Mouse (Mus musculus) gonadal fat pad, adult 2 months (tissue): ENCODE measurements around the gene Tbx4. TPM values are rescaled to one million over a fixed set of nuclear protein-coding genes. Genes with fewer than 3 reads are reported as not detected.

Source experiments
- DNase-seq: peaks from one replicate; pipeline ENCODE4 v3.0.0-alpha.2; 2012; ENCODE audit warnings: low read depth
- polyA plus RNA-seq: library from polyadenylated mRNA; depleted of rRNA; stranded (reverse); fragments of >200 nt; gene quantifications from 2 replicates; pipeline ENCODE4 v1.2.3, GENCODE M21; 2012

The Tbx4 gene
- polyA plus RNA-seq, 1 experiment, result 0.16 TPM

- no peak for DNase-seq
These were observed 14.1 kb downstream of the Tbx4 start for GRCm38 (mm10) chr11:85900291-85900690.

GRCm38 (mm10) chr11:85909514-85909913 lies 23.3 kb downstream of the Tbx4 start:
- no peak for DNase-seq

DNA sequence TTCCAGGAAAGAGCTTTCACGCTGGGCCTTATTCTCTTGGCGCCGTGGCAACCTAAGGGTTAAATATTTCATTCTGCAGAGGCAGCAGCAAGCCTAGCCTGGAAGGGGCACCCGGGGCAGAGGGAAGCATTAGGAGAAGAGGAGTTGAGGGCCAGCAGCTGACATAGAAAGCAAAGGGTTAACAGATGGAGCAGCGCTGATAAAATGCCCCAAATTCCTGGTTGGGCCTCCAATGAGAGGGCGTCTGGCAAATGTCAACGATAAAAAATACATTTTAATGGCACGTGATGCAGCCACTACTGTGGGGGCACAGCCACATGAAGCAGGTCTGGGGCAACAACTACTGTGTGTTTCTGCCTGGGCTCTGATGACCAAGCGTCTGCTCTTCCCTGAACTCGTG lies 23.9 kb downstream of the Tbx4 start:
- DNase-seq, result no peak

DNA sequence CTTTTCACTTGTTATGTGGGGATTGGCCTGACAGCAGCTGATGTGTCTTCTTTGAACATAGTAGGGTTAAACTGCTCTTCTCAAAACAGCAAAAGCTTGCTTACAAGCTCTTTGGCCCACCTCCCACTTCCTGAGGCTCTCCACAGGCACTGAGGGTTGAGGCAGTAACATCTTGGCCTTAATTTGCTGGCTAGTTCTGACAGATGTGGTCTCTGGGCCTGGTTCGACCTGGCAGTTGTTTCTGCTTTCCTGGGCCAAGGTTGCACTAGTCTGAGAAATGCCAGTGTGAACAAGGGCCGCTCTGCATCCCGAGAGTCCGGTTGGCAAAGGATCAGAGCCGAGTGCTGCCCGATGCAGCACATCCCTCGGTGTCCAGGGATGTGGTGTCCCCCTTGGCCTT lies 27.3 kb downstream of the Tbx4 start:
- DNase-seq, result no peak

GRCm38 (mm10) chr11:85917091-85917992 lies 31.1 kb downstream of the Tbx4 start:
- no peak for DNase-seq

DNA sequence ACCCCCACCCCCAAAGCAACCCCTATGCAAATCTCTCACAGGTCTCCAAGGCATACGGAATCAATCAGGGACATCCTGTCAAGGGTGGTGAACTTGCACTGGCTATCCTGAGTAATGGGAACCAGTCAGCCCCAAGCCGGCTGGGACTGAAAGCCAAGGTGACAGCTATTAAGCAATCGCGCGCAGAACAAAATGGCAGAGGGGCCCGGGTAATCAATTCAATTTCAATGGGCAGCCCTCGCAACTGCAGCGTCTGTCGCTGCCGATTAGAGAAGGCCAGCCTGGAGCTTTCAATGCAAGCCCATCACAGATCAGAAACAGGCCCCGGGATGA lies 31.7 kb downstream of the Tbx4 start:
- DNase-seq, result no peak

DNA sequence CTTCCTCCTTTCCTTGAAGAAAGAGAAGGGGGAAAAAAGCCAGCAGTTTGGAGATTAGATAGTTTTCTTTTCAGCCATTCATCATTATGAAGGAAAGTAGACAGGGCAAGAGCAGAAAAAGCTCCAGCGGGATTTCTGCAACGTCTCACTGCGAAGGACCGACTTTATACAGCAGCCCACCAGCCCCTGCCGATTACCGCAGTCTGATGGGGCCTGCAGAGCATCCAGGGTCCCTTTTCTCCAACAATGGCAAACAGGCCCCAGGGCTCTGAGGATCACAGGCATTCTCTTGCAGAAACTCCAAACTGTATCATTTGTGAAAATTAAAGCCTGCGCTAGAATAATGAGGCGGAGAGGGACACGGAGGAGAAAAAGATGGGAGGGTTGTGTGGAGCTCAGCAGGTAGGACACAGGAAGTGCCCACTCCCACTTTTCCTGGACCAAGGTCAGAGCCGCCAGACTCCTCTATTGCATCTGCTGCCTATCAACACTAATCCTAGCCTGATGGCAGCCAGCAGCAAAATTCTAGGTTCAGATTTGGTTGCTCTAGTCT lies 32.2 kb downstream of the Tbx4 start:
- DNase-seq, result no peak

DNA sequence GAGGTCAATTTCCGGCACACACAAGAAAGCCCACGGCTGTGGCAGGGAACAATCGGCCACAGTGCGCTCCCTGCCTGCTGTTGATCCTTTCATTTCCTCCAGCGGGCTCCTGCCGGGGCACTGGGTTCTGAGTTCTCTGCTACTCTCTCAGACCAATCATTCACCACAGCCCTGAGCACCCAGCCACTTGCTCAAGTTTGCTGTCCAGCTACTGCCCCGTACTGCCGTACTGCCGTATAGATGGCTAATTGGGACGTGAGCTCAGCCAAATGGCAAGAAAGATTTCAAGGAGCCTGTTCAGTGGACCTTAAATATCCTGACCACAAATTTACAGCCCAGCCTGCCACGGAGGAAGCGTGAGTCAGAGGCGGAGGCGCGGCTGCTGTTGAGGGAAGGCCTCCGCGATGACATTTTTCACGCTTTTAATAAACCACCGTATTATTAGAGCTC lies 39.1 kb downstream of the Tbx4 start:
- DNase-seq, result no peak

DNA sequence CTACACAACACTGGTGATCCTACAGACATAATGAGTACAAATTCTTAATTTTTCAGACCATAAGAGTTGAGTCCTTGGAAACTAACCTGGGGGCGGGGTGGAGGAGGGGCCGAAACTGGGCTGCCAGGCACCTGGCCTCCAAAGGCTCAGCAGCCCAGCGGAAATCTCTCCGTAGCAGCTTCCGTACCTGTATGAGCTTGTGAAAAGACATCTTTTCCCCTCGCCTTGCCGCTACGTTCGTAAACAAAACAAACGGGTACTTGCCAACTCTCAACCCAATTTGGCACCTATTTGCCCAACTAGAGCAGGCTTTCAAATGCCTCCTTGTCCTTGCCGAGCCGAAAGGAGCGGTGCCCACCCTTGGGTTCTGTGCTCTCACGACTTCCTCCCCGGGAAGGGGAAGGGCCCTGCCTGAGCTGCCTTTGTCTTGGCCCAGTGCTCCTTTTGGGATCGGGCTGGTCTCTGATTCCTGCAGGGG lies 40.1 kb downstream of the Tbx4 start:
- DNase-seq, result no peak

DNA sequence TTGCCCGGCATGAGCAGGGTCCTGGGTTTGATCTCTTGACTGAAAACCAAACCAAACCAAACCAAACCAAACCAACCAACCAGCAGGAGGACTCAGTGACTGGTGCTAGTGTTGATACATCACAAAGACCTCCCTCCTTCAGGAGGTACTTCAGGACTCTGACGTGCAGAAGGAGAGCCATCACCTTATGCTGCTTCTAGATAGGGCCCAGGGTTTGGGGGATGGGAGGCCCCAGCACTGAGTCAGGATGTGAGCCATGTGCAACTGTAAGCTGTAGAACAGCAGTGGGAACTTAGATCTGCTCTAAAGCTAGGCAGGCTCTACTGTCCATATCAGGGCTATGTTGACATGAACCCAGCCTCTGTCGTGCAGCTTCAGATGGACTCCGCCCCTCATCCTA lies 41.9 kb downstream of the Tbx4 start:
- no peak for DNase-seq

GRCm38 (mm10) chr11:85929651-85930050 lies 43.4 kb downstream of the Tbx4 start:
- no peak for DNase-seq

DNA sequence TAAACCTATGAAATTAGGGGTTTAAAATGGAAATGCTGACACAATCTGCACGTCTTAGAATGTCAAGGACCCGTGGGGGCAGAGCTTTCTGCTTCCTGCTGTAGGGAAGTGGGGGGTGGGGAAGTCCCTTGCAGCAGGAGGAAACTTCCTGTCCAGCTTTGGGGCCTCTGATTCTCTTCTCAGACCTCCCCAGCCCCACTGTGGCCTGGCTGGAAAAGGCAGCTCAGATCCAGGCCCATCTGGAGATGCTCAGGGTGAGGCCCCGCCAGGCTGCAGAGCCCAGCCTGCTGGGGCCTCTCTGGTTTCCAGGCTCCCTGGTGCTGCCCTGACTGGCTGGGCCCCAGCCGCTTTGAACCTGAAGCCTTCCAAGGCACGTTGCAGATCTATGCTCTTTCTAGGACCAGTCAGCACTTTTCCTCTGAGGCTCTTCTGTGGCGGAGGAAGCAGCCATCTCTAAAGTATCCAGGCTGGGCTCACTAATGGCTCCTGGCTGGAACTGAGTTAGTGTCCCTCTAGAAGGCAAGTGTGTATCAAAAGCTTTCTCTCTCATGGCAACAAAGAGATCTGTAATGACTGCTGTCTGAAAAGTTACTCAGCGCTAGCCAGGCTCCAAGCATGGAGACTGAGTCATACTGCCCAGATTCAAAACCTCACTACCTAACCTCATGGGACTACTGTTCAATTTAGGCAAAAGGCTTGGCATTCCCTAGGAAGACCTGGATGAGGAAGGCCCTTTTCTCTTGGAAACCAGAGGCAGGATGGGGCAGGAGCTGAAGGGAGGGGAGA lies 55.8 kb downstream of the Tbx4 start:
- no peak for DNase-seq

- DNase-seq, result no peak
These were observed 62.5 kb downstream of the Tbx4 start for GRCm38 (mm10) chr11:85948765-85949164.

- no peak for DNase-seq
These were observed 63.5 kb downstream of the Tbx4 start for GRCm38 (mm10) chr11:85949749-85950148.

DNA sequence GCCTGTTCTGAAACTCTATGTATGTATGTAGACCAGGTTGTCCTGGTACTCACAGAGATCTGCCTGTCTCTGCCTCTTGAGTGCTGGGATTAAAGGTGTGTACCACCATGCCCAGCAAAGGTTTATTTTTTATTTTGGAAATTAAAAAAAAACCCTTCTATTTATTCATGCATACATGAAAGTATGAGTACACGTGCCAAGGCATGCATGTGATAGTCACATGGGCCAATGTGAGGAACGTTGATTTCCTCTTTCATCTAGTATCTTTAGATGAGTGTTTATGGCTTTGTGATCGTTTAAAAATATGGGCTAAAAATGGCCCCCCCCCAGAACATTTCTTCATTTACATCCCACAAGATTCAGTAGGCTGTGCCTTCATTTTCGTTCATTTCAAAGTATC lies 66.3 kb downstream of the Tbx4 start:
- no peak for DNase-seq

DNA sequence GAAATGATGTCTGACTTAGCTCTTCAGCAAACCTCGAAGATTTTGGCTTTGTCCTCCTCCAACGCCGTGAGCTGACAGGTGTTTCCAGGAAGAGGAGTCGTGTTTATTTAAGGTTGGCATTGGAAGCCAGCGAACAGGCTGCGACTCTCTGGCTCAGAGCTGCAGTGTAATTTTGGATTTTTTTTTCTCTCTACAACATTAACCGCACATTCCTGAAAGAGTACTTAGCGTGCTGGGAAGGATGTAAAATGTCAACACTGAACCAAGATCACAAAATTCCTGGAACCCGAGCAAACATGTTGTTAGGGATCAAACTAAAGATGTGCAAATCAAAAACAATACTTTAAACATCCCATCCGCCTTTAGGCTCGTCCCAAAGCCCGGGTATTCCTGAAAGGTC lies 69.4 kb downstream of the Tbx4 start:
- no peak for DNase-seq

- DNase-seq, result no peak
These were observed 70.2 kb downstream of the Tbx4 start for GRCm38 (mm10) chr11:85956422-85956821.

- DNase-seq, result no peak
These were observed 70.9 kb downstream of the Tbx4 start for GRCm38 (mm10) chr11:85956950-85957778.

DNA sequence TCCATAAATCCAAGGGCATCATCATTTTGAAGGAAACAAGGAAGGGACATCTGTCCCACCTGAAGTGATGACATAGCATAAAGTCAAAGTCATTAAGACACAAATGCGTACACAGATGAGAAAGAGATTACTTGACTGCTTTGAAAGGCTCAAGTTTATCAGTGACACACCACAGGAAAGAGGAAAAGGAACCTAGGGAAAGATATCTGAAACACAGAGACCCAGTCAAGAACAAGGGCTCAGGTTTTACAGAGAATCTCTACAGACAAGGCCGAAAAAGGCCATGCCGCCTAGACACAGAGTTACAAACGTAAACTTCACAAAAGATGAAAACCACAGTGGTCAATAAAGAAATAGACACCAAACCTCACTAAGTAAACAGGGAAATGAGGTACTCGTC lies 73.6 kb downstream of the Tbx4 start:
- no peak for DNase-seq

GRCm38 (mm10) chr11:85960273-85960672 lies 74.1 kb downstream of the Tbx4 start:
- DNase-seq, result no peak

- no peak for DNase-seq
These were observed 75.3 kb downstream of the Tbx4 start for GRCm38 (mm10) chr11:85961498-85961897.
